10 mouse cellular contexts compared by ENCODE assay signal in genomic region chr12:80577049-80577448, GRCm38 (mm10). TPM values are rescaled to one million over a fixed set of nuclear protein-coding genes. Genes with fewer than 3 reads are reported as not detected.
DNase-seq lines count a peak whose midpoint lies in the region; ATAC-seq and TF ChIP-seq lines count a peak whose summit lies in the region.
"Had no signal": no experiment of that assay in that cellular context is flagged by ENCODE, and none has a peak within 500 bp of the region (broad histone marks: within the 10 kb centered on the region; RNA-seq: fewer than 3 reads in every experiment).

No protein-coding gene starts in this region.

- no peak overlapping the region for H3K4me2 ChIP-seq in intestine, postnatal 0 days (replicated peaks; ENCODE audit: low read depth)
- no peak overlapping the region for H3K4me2 ChIP-seq in intestine, embryonic 16.5 days (ENCODE audit: low read depth, low read length)
- no peak overlapping the region for H3K4me2 ChIP-seq in lung, postnatal 0 days (replicated peaks; ENCODE audit: low read depth, low read length)
- H3K4me2 ChIP-seq: embryonic facial prominence, embryonic 15.5 days; neural tube, embryonic 13.5 days had no signal

- ATAC-seq in intestine, postnatal 0 days = no peak
- ATAC-seq in intestine, embryonic 16.5 days = no peak
- ATAC-seq in lung, postnatal 0 days = no peak

- WGBS in intestine, postnatal 0 days = 66% methylated on average over 5 of the region's 5 CpGs
- 67% methylated on average over 5 of the region's 5 CpGs for WGBS in intestine, embryonic 16.5 days
- 66% methylated on average over 5 of the region's 5 CpGs for WGBS in lung, postnatal 0 days

- H3K9ac ChIP-seq in intestine, postnatal 0 days (ENCODE audit: low read depth, low read length) = no peak overlapping the region
- H3K9ac ChIP-seq in intestine, embryonic 16.5 days (ENCODE audit: low read depth, low read length) = no peak overlapping the region
- no peak overlapping the region for H3K9ac ChIP-seq in lung, postnatal 0 days (replicated peaks; ENCODE audit: low read depth)
- H3K9ac ChIP-seq: embryonic facial prominence, embryonic 15.5 days; neural tube, embryonic 13.5 days had no signal

- H3K4me3 ChIP-seq in intestine, postnatal 0 days (ENCODE audit: low read depth, low read length) = no peak overlapping the region
- H3K4me3 ChIP-seq in intestine, embryonic 16.5 days (ENCODE audit: low read length) = no peak overlapping the region
- no peak overlapping the region for H3K4me3 ChIP-seq in lung, postnatal 0 days (ENCODE audit: low read depth, low read length)
- H3K4me3 ChIP-seq: embryonic facial prominence, embryonic 15.5 days; neural tube, embryonic 13.5 days had no signal

- DNase-seq in urinary bladder, postnatal 25 days (ENCODE audit: low spot score) = peak; percentile 27
- no peak for DNase-seq in urinary bladder, postnatal 4 days (ENCODE audit: low spot score in 2 of 2)
- peak; percentile 28 for DNase-seq in cerebellum, adult 11 months
- peak; percentile 33 for DNase-seq in lung, postnatal 0 days (ENCODE audit: low spot score)
- no peak for DNase-seq in frontal cortex, postnatal 36 days (ENCODE audit: low spot score in 2 of 2)
- DNase-seq in frontal cortex, postnatal 10 days (ENCODE audit: low spot score in 2 of 2) = no peak

- no peak for TF ChIP-seq EP300 in lung, postnatal 0 days (IDR thresholded peaks at IDR 0.05)

- no peaks in the 10 kb centered on the region for H3K27me3 ChIP-seq in intestine, postnatal 0 days (replicated peaks; ENCODE audit: control insufficient read depth, insufficient read depth, low read length)
- no peaks in the 10 kb centered on the region for H3K27me3 ChIP-seq in intestine, embryonic 16.5 days (replicated peaks; ENCODE audit: control insufficient read depth, insufficient read depth, low read length)
- no peaks in the 10 kb centered on the region for H3K27me3 ChIP-seq in lung, postnatal 0 days (replicated peaks; ENCODE audit: insufficient read depth, low read length)
- H3K27me3 ChIP-seq: embryonic facial prominence, embryonic 15.5 days; neural tube, embryonic 13.5 days had no signal

- no peaks in the 10 kb centered on the region for H3K4me1 ChIP-seq in intestine, postnatal 0 days (replicated peaks; ENCODE audit: control insufficient read depth, insufficient read depth, low read length)
- 0 out of 2 replicates have a peak, but pooled peaks cover 2% of the 10 kb centered on the region for H3K4me1 ChIP-seq in intestine, embryonic 16.5 days (ENCODE audit: control insufficient read depth, insufficient read depth, low read length)
- no peaks in the 10 kb centered on the region for H3K4me1 ChIP-seq in lung, postnatal 0 days (ENCODE audit: insufficient read depth, low read depth, low read length)

- H3K9me3 ChIP-seq in intestine, postnatal 0 days (ENCODE audit: control insufficient read depth) = no peaks in the 10 kb centered on the region
- H3K9me3 ChIP-seq in intestine, embryonic 16.5 days (ENCODE audit: control insufficient read depth, low read length) = no peaks in the 10 kb centered on the region
- no peaks in the 10 kb centered on the region for H3K9me3 ChIP-seq in lung, postnatal 0 days (ENCODE audit: low read length)
- H3K9me3 ChIP-seq: embryonic facial prominence, embryonic 15.5 days; neural tube, embryonic 13.5 days had no signal

- TF ChIP-seq CTCF in intestine, postnatal 0 days (IDR thresholded peaks at IDR 0.05; ENCODE audit: low read depth) = peak; percentile 81
- peak; percentile 77 for TF ChIP-seq CTCF in lung, postnatal 0 days (IDR thresholded peaks at IDR 0.05)

- H3K27ac ChIP-seq in intestine, postnatal 0 days (ENCODE audit: low read depth, low read length) = no peak overlapping the region
- H3K27ac ChIP-seq in intestine, embryonic 16.5 days (ENCODE audit: low read length) = no peak overlapping the region
- H3K27ac ChIP-seq in lung, postnatal 0 days (ENCODE audit: low read length) = no peak overlapping the region
- H3K27ac ChIP-seq: embryonic facial prominence, embryonic 15.5 days; neural tube, embryonic 13.5 days had no signal

- no peaks in the 10 kb centered on the region for H3K36me3 ChIP-seq in intestine, postnatal 0 days (ENCODE audit: control insufficient read depth, insufficient read depth)
- no peaks in the 10 kb centered on the region for H3K36me3 ChIP-seq in intestine, embryonic 16.5 days (ENCODE audit: control insufficient read depth, insufficient read depth, low read length)
- no peaks in the 10 kb centered on the region for H3K36me3 ChIP-seq in lung, postnatal 0 days (ENCODE audit: insufficient read depth, low read length)
- H3K36me3 ChIP-seq: embryonic facial prominence, embryonic 15.5 days; neural tube, embryonic 13.5 days had no signal

RNA-seq across cellular contexts. Expression of gene Galnt16, which starts 59.0 kb away (rescaled TPM):
- polyA plus RNA-seq in intestine, postnatal 0 days (2015; fragmentation: Nextera tagmentation; extraction: Ambion mirVana) = 3.7 and 4.2 TPM in 2 replicates
- polyA plus RNA-seq in intestine, embryonic 16.5 days (2015; fragmentation: Nextera tagmentation; extraction: Ambion mirVana) = 8.1 and 8.4 TPM in 2 replicates
- 5.5 and 5.6 TPM in 2 replicates for polyA plus RNA-seq in lung, postnatal 0 days (2015; fragmentation: Nextera tagmentation; extraction: Ambion mirVana)

Comparison
In these comparisons a context has a peak if more than half of its experiments do, and no peak if none do; other contexts are left out.
1. DNase-seq: peak in urinary bladder, postnatal 25 days (single experiment), cerebellum, adult 11 months (single experiment) and lung, postnatal 0 days (single experiment); none in urinary bladder, postnatal 4 days (0 of 2), frontal cortex, postnatal 36 days (0 of 2) and frontal cortex, postnatal 10 days (0 of 2).